Mouse (Mus musculus): Measurements from ENCODE around the gene Top2a. TPM values are rescaled to one million over a fixed set of nuclear protein-coding genes. Genes with fewer than 3 reads are reported as not detected.

The Top2a gene
- polyA plus RNA-seq, 2 experiments, result 134 to 205 TPM

DNA sequence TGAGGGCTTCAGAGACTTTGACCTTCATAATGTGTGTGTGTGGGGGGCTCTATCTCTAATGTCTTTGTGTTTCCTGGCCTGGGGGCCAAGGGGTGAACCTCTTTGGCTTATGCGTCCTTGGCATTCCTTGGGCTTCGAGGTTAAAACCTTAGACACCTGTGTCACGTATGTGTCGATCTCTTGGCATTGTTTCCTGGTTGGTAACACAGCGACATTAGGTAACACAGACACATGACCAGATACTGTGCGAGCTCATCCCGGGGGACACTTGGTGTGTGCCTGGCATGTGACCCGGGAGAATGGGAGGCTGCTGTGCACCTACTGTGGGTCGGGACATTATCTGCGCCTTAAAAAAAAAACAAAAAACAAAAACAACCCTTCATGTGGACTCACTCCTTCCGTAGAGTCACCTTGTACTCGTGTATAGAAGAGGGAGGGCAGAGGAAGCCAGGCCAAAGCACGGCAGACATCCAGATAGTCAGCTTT is 70.1 kb downstream of the Top2a start:
- TF ChIP-seq POLR2A (IDR thresholded peaks at IDR 0.05; ENCODE audit: borderline replicate concordance, extremely low read depth, insufficient read depth, insufficient read length), result no peak
- Histone ChIP-seq H3K4me3 (replicated peaks; ENCODE audit: low read length) (no peak overlapping the region), H3K4me2 (replicated peaks; ENCODE audit: low read depth, low read length, severe bottlenecking) (peak overlapping the region; percentile 28; the same call in 1 of the 2 replicates), H3K27ac (replicated peaks; ENCODE audit: low read depth, low read length) (0 out of 2 replicates have a peak overlapping the region, but pooled peaks have one; percentile 14), H3K27me3 (ENCODE audit: control insufficient read depth, insufficient read depth, low read length) (no peaks in the 10 kb centered on the region), H3K9ac (ENCODE audit: low read depth, low read length, severe bottlenecking) (no peak overlapping the region), H3K4me1 (ENCODE audit: control insufficient read depth, insufficient read depth, low read length) (peaks cover 49% of the 10 kb centered on the region), H3K9me3 (ENCODE audit: control insufficient read depth, low read length) (no peaks in the 10 kb centered on the region), H3K36me3 (ENCODE audit: control insufficient read depth, insufficient read depth, low read length) (peaks cover 55% of the 10 kb centered on the region)
- no peak for ATAC-seq (ENCODE audit: low FRiP score, low read depth)
- DNase-seq (ENCODE audit: low spot score), result no peak
- 39% methylated on average over 13 of the region's 13 CpGs for WGBS

DNA sequence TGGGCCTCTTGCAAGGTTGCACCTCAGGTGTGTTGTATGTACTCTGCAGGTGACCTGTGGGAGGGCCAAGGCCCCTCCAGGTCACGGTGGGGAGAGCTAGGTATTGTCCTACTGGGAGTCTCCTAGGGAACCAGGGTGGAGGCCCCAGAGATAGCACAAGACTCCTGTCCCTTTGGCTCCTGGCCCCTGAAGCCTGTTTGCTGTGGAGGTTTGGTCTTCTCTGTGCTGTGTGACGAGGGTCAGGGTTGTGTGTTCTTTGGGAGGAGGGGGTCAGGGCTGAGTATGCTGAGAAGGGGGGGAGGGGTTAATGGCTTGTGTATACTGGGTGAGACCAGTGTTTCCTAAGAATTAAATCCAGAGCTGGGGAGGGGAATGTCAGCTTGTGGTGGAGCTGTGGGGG is 70.6 kb downstream of the Top2a start:
- DNase-seq (ENCODE audit: low spot score), result no peak
- peaks cover 47% of the 10 kb centered on the region for H3K4me1 ChIP-seq (ENCODE audit: control insufficient read depth, insufficient read depth, low read length)
- no peak for ATAC-seq (ENCODE audit: low FRiP score, low read depth)

GRCm38 (mm10) chr11:98952736-98953135 is 71.3 kb downstream of the Top2a start:
- WGBS, result 62% methylated on average over 2 of the region's 2 CpGs
- H3K27ac ChIP-seq (replicated peaks; ENCODE audit: low read depth, low read length), result no peak overlapping the region
- no peak overlapping the region for H3K4me3 ChIP-seq (replicated peaks; ENCODE audit: low read length)
- peaks cover 51% of the 10 kb centered on the region for H3K4me1 ChIP-seq (ENCODE audit: control insufficient read depth, insufficient read depth, low read length)
- H3K36me3 ChIP-seq (ENCODE audit: control insufficient read depth, insufficient read depth, low read length), result peaks cover 58% of the 10 kb centered on the region
- no peaks in the 10 kb centered on the region for H3K9me3 ChIP-seq (ENCODE audit: control insufficient read depth, low read length)
- no peak for DNase-seq (ENCODE audit: low spot score)
- no peak for TF ChIP-seq POLR2A (IDR thresholded peaks at IDR 0.05; ENCODE audit: borderline replicate concordance, extremely low read depth, insufficient read depth, insufficient read length)
- no peak overlapping the region for H3K4me2 ChIP-seq (replicated peaks; ENCODE audit: low read depth, low read length, severe bottlenecking)
- ATAC-seq (ENCODE audit: low FRiP score, low read depth), result no peak
- no peaks in the 10 kb centered on the region for H3K27me3 ChIP-seq (ENCODE audit: control insufficient read depth, insufficient read depth, low read length)
- no peak overlapping the region for H3K9ac ChIP-seq (ENCODE audit: low read depth, low read length, severe bottlenecking)

More for the DNA sequence above, 70.6 kb downstream of the Top2a start:
- WGBS, result 34% methylated on average over 2 of the region's 2 CpGs
- no peak for TF ChIP-seq POLR2A (IDR thresholded peaks at IDR 0.05; ENCODE audit: borderline replicate concordance, extremely low read depth, insufficient read depth, insufficient read length)
- H3K4me3 ChIP-seq (replicated peaks; ENCODE audit: low read length), result no peak overlapping the region
- H3K9ac ChIP-seq (ENCODE audit: low read depth, low read length, severe bottlenecking), result no peak overlapping the region
- no peaks in the 10 kb centered on the region for H3K27me3 ChIP-seq (ENCODE audit: control insufficient read depth, insufficient read depth, low read length)
- no peak overlapping the region for H3K4me2 ChIP-seq (replicated peaks; ENCODE audit: low read depth, low read length, severe bottlenecking)
- H3K27ac ChIP-seq (replicated peaks; ENCODE audit: low read depth, low read length), result no peak overlapping the region
- H3K36me3 ChIP-seq (ENCODE audit: control insufficient read depth, insufficient read depth, low read length), result peaks cover 55% of the 10 kb centered on the region
- no peaks in the 10 kb centered on the region for H3K9me3 ChIP-seq (ENCODE audit: control insufficient read depth, low read length)

DNA sequence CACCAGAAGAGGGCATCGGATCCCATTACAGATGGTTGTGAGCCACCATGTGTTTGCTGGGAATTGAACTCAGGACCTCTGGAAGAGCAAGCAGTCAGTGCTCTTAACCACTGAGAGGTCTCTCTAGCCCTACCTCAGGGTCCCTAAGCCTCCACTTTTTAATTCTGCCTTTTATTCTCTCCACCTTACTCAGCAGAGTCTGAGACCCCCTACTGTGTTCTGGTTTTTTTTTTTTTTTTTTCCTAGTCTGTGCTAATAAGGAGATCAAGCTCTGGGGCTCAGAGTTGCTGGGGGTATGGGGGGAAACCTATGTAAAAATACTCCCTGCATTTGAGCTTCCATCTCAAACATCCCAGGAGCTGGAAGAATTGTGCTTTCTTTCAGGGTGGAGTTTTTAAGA is 71.9 kb downstream of the Top2a start:
- Histone ChIP-seq H3K27ac (replicated peaks; ENCODE audit: low read depth, low read length) (no peak overlapping the region), H3K27me3 (ENCODE audit: control insufficient read depth, insufficient read depth, low read length) (no peaks in the 10 kb centered on the region), H3K9me3 (ENCODE audit: control insufficient read depth, low read length) (no peaks in the 10 kb centered on the region), H3K9ac (ENCODE audit: low read depth, low read length, severe bottlenecking) (no peak overlapping the region), H3K36me3 (ENCODE audit: control insufficient read depth, insufficient read depth, low read length) (peaks cover 58% of the 10 kb centered on the region), H3K4me2 (replicated peaks; ENCODE audit: low read depth, low read length, severe bottlenecking) (no peak overlapping the region), H3K4me1 (ENCODE audit: control insufficient read depth, insufficient read depth, low read length) (peaks cover 58% of the 10 kb centered on the region), H3K4me3 (replicated peaks; ENCODE audit: low read length) (no peak overlapping the region)
- no peak for TF ChIP-seq POLR2A (IDR thresholded peaks at IDR 0.05; ENCODE audit: borderline replicate concordance, extremely low read depth, insufficient read depth, insufficient read length)
- ATAC-seq (ENCODE audit: low FRiP score, low read depth), result no peak
- DNase-seq (ENCODE audit: low spot score), result no peak
- 64% methylated on average over 1 of the region's 1 CpGs for WGBS

DNA sequence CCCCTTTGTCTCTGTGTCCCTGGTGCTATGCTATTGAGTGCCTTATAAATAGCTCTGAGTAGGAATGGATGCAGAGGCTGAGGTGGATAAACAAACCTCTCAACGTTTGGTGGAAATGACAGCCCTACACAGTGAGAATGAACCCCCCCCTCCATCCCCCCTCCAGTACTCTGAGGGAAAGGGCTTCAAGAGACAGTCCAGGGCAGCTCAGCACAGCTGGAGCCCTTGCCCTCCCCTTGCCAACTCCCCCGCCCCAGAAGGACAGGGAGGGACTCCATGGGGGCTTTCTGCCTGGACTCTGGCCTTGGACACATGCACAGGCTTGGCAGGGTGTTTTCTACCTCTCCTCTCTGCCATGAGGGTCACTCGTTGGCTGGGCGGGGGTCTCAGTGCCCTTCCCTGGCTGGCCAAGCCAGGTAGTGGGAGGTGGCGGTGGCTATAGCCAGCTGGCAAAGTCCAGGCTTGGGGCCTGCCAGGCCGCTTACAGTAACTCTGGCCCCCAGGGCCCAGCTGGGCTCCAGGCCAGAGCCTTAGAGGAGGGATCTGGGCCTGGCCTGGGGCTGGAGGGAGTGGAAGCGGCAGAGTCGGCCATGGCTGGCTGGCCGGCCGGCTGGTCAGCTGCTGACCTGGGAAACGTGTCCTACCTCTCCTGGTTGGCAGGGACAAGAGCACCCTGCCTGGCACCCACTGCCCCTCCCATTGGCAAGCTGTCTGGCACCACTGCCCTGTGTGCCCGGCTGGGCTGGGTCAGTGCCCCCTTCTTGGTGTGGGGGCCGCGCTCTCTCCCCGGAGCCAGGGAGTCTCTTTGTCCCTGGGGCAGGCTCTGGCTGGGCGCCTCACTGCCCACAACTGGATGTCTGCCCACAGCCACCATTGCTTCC is 72.7 kb downstream of the Top2a start:
- Histone ChIP-seq H3K4me2 (replicated peaks; ENCODE audit: low read depth, low read length, severe bottlenecking) (0 out of 2 replicates have a peak overlapping the region, but pooled peaks have one; percentile 13), H3K4me1 (ENCODE audit: control insufficient read depth, insufficient read depth, low read length) (peaks cover 58% of the 10 kb centered on the region), H3K27ac (replicated peaks; ENCODE audit: low read depth, low read length) (peak overlapping the region; percentile 43; the same call in 1 of the 2 replicates), H3K9me3 (ENCODE audit: control insufficient read depth, low read length) (no peaks in the 10 kb centered on the region), H3K9ac (ENCODE audit: low read depth, low read length, severe bottlenecking) (0 out of 2 replicates have a peak overlapping the region, but pooled peaks have one; percentile 25), H3K36me3 (ENCODE audit: control insufficient read depth, insufficient read depth, low read length) (peaks cover 53% of the 10 kb centered on the region), H3K27me3 (ENCODE audit: control insufficient read depth, insufficient read depth, low read length) (no peaks in the 10 kb centered on the region), H3K4me3 (replicated peaks; ENCODE audit: low read length) (no peak overlapping the region)
- DNase-seq (ENCODE audit: low spot score) (no peak), ATAC-seq (ENCODE audit: low FRiP score, low read depth) (no peak)
- TF ChIP-seq POLR2A (IDR thresholded peaks at IDR 0.05; ENCODE audit: borderline replicate concordance, extremely low read depth, insufficient read depth, insufficient read length), result no peak
- WGBS, result 58% methylated on average over 12 of the region's 16 CpGs
